Mouse (Mus musculus) T-helper 1 cell (primary cell): ENCODE results near the gene Lin37.

Experiments
- in situ Hi-C: fragments of 300-600 bp; cut with MboI, MseI; formaldehyde crosslinking; loops from one replicate; pipeline ENCODE4 v1.15.1; 2025; ENCODE audit warnings: high pct_unique_total_duplicates

The Lin37 gene

GRCm38 (mm10) chr7:30553021-30553589 is 6.5 kb downstream of the Lin37 start:
- in situ Hi-C loops: no loop called here

- in situ Hi-C loops: no loop called here
Observed at GRCm38 (mm10) chr7:30552102-30553020, 7.3 kb downstream of the Lin37 start, which contains the start of the genes Hspb6 and Proser3. Gene Hspb6 (plus strand): TSS chr7:30552178. Gene Proser3 (minus strand): TSS chr7:30552299.

- in situ Hi-C loops: no loop called here
Observed at GRCm38 (mm10) chr7:30551445-30552101, 8.1 kb downstream of the Lin37 start.

GRCm38 (mm10) chr7:30550603-30551002 is 9.0 kb downstream of the Lin37 start:
- in situ Hi-C loops: no loop called here

GRCm38 (mm10) chr7:30549880-30550279 is 9.8 kb downstream of the Lin37 start:
- in situ Hi-C loops: no loop called here

GRCm38 (mm10) chr7:30544327-30544726 is 15.3 kb downstream of the Lin37 start:
- in situ Hi-C loops: loop anchor here (5.0 kb wide), 1 partner anchor 1782 kb away; no protein-coding TSS in a partner anchor

GRCm38 (mm10) chr7:30540572-30540971 is 19.1 kb downstream of the Lin37 start:
- in situ Hi-C loops: loop anchor here (5.0 kb wide), 1 partner anchor 1778 kb away; no protein-coding TSS in a partner anchor

GRCm38 (mm10) chr7:30534633-30535577 is 24.7 kb downstream of the Lin37 start, which contains the start of gene Arhgap33:
Gene Arhgap33 (minus strand): TSS chr7:30535060.
- in situ Hi-C loops: no loop called here

- in situ Hi-C loops: no loop called here
Observed at GRCm38 (mm10) chr7:30533941-30534632, 25.6 kb downstream of the Lin37 start.

- in situ Hi-C loops: no loop called here
Observed at GRCm38 (mm10) chr7:30532931-30533330, 26.7 kb downstream of the Lin37 start.

GRCm38 (mm10) chr7:30531291-30531815 is 28.3 kb downstream of the Lin37 start:
- in situ Hi-C loops: no loop called here

GRCm38 (mm10) chr7:30526981-30527380 is 32.7 kb downstream of the Lin37 start:
- in situ Hi-C loops: no loop called here

GRCm38 (mm10) chr7:30526399-30526798 is 33.2 kb downstream of the Lin37 start:
- in situ Hi-C loops: no loop called here

- in situ Hi-C loops: no loop called here
Observed at GRCm38 (mm10) chr7:30525954-30526353, 33.7 kb downstream of the Lin37 start.

GRCm38 (mm10) chr7:30524487-30524886 is 35.2 kb downstream of the Lin37 start:
- in situ Hi-C loops: no loop called here

GRCm38 (mm10) chr7:30522871-30523270 is 36.8 kb downstream of the Lin37 start:
- in situ Hi-C loops: no loop called here

- in situ Hi-C loops: no loop called here
Observed at GRCm38 (mm10) chr7:30520856-30521255, 38.8 kb downstream of the Lin37 start.

- in situ Hi-C loops: no loop called here
Observed at GRCm38 (mm10) chr7:30520396-30520795, 39.2 kb downstream of the Lin37 start.

GRCm38 (mm10) chr7:30518325-30518724 is 41.3 kb downstream of the Lin37 start:
- in situ Hi-C loops: no loop called here
